Mouse (Mus musculus) stomach, postnatal 0 days (tissue): Measurements from ENCODE around the gene Prr11.

Experiments
- CTCF ChIP-seq: IDR thresholded peaks from 2 replicates; pipeline ENCODE4 v1.5.1; 2016; ENCODE audit warnings: antibody characterized with exemption, low read depth, mild to moderate bottlenecking, moderate library complexity
- EP300 ChIP-seq: optimal IDR thresholded peaks from 2 replicates; pipeline ENCODE3; 2016; ENCODE audit warnings: antibody characterized with exemption

- no peak for TF ChIP-seq CTCF
- no peak for TF ChIP-seq EP300
These were observed 23.0 kb downstream of the Prr11 start for GRCm38 (mm10) chr11:87085461-87085860.
